Mouse (Mus musculus): ENCODE results near the gene Olfr1034. TPM values are rescaled to one million over a fixed set of nuclear protein-coding genes. Genes with fewer than 3 reads are reported as not detected.
"Not testable (repeated sequence)": the region's sequence is repeated elsewhere in the genome, so short reads cannot be mapped to it uniquely, and the experiment has no call there.

Gene Olfr1034
- total RNA-seq (2021), result under 1 TPM; 0.08 to 0.11 TPM

DNA sequence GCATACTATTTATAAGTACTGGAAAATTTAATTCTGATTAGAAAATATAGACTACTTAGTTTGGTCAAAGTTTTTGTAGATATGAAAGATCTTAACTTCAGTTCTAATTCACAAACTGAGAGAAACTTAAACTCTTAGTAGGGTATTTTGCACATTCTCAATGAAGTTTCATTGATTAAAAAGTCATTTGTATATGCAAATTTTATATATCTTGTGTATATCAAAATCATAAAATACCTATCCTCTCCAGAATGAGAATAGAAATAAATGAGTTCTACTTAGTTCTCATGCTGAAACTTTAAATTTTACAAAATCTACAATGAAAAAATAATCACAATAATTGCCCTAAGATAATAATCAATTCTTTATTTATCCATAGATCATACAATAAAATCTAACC, at the start of gene Olfr1034:
Gene Olfr1034 (plus strand): TSS at position 301 of the 400 bp plus-strand sequence.
- intact Hi-C loops (cut with DNase I), result no loop called here
- DNase-seq, result no peak

DNA sequence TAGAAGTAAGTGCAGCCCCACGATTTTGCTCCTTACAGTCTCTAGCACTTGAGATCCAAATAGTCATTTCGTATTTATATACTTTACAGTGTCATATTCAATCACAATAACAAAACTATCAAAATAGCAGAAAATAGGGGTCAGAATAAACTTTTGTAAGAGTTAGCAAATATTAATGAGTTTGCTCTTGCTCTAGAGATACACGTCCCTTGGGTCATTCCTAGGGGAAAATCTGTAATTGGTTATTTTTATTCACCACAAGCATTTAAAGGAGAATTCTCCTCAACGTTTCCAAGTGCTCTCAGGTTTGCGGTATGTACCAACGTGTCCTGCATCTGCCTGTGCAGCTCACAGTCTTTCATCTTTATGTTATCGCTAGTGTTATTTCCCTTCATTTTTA, 40.4 kb upstream of the Olfr1034 start, which contains the start of gene Olfr1032:
Gene Olfr1032 (plus strand): TSS at position 301 of the 400 bp plus-strand sequence.
- intact Hi-C loops (cut with DNase I), result no loop called here
- DNase-seq, result no peak

DNA sequence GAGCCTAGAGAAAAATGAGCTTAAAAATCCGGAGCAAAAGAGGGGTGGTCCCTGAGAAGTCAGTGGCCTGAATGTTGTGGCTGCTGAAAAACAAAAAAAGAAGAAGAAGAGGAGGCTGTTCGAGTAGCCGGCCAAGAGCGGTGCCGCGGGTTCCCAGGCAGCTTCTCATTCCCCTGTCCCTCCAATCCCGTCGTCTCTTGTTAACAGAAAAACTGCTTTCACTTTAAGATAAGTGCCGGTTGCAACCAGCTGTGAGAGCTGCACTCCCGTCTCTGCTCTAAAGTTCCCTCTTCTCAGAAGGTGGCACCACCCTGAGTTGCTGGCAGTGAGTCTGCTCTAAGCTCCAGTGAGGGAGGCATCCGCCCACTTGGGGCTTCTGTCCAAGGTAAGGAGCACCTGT, 25.3 kb upstream of the Olfr1034 start, which contains the start of gene Olfr1033:
Gene Olfr1033 (plus strand): TSS at position 228 of the 400 bp plus-strand sequence.
- DNase-seq, result peak; percentile 15 to 35

DNA sequence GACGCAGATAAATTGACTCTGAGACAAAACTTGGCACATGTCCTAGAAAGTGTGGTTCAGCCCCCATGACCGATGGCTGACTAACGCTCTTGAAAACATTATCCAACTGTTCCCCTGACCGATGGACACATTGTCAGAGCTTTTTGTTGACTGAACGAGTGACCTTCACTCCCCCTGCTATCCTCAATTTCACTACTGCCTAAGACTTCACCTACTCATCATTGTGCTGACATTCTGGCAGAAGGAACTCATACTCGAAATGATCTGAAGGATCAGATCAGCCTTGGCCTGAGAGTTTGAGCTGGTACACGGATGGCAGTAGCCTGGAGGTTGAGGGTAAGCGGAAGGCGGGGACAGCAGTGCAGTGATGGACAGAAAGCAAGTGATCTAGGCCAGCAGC, 24.1 kb upstream of the Olfr1034 start:
- DNase-seq; intact Hi-C loops (cut with DNase I): not testable (repeated sequence)

More for the DNA sequence above, 25.3 kb upstream of the Olfr1034 start, which contains the start of gene Olfr1033:
- intact Hi-C loops (cut with DNase I), result not testable (repeated sequence)

DNA sequence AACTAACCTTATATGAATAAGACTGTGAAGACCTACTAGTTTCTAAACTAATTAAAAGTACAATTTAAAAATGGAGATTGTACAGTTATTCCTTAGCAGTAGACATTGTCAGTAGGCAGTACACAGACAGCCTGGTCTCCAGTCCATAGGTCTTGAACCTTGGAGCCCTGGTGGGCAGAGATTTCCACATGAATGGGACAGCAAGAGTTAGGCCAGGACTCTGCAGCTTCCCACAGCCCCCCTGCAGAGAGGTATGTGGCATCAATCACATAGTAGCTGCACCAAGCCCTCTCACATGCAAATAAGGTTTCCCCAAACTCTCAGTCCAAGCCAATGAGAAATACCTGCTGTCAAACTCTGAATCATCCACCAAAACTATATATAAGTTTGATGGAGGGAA, 5.1 kb downstream of the Olfr1034 start:
- DNase-seq; intact Hi-C loops (cut with DNase I): not testable (repeated sequence)

DNA sequence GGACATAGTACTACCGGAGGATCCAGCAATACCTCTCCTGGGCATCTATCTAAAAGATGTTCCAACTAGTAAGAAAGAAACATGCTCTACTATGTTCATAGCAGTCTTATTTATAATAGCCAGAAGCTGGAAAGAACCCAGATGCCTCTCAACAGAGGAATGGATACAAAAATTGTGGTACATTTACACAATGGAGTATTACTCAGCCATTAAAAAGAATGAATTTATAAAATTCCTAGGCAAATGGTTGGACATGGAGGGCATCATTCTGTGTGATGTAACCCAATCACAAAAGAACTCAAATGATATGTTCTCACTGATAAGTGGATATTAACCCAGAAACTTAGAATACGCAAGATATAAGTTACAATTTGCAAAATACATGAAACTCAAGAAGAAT, 18.1 kb downstream of the Olfr1034 start:
- intact Hi-C loops (cut with DNase I); DNase-seq: not testable (repeated sequence)

DNA sequence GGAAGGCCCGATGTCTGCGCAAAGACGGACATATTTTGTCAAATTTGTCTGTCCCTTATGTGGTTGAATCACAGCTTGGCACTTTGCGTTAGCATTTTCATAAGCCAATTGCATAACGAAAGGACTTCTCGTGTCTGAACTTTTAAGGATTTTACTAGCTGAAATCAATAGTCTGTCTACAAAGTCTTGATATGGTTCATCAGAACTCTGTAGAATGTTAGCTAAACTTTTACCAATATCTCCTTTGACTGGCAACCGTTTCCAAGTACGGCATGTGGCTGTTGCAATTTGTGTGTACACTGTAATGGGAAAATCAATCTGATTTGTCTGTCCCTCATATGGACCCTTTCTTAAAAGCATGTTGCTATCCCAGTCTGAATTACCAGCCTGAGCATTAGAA, 24.5 kb downstream of the Olfr1034 start:
- DNase-seq, result no peak
- intact Hi-C loops (cut with DNase I), result no loop called here

DNA sequence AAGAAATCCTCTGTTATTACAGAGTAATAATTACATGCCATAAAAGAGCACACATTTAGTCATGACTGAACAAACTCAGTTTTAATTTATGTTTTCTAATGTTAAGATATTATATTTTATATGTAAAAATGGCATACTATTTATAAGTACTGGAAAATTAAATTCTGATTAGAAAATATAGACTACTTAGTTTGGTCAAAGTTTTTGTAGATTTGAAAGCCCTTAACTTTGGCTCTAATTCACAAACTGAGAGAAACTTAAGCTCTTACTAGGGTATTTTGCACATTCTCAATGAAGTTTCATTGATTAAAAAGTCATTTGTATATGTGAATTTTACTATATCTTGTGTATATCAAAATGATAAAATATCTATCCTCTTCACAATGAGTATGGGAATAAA, 28.0 kb downstream of the Olfr1034 start, which contains the start of gene Olfr1036:
Gene Olfr1036 (plus strand): TSS at position 301 of the 400 bp plus-strand sequence.
- intact Hi-C loops (cut with DNase I); DNase-seq: not testable (repeated sequence)

DNA sequence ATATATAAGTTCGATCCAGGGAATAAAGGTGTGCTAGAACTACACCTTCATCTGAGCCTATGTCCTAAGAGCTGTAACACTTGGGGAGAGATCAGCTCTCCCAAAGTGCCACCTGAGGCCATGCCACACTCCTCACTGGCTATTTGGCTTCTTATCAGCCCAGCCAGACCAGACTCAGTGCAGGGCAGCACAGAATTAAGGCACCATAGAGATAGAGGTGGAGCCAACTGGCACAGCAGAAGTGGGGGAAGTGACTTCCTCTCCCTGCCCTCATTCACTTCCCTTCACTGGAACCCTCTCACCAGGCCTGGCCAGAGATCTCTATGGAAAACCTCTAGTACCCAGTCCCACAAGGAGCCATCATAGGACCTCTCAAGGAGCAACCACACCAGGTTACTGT, 34.8 kb downstream of the Olfr1034 start:
- DNase-seq; intact Hi-C loops (cut with DNase I): not testable (repeated sequence)

DNA sequence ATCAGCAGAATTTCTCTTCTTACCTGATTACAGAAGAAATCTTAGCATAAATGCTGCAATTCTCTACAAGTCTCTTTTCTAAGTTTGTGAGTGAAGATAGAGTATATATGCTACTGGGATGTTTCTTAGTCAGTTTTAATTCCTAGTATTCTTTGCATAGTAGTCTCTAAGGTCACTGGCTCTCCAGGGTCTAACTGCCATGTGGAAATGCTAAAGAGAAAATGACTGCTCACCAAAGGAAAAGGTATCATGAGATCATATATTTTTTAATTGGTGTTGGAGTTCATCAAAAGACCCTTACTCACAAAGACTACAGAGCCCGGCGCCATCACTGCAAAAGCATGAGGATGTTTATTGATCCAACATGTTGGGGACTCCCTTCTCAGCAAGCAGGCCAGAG, 41.6 kb downstream of the Olfr1034 start, which contains the start of gene Olfr1037:
Gene Olfr1037 (minus strand): TSS at position 101 of the 400 bp plus-strand sequence.
- intact Hi-C loops (cut with DNase I), result no loop called here
- no peak for DNase-seq

Other genes with a start within 250 kb of the Olfr1034 start
- not detected for gene Olfr1016, start 243.3 kb upstream of the Olfr1034 start, total RNA-seq (2021)
- gene Olfr1018, start 227.4 kb upstream of the Olfr1034 start, total RNA-seq (2021), result not detected
- not detected for gene Olfr1019, start 200.4 kb upstream of the Olfr1034 start, total RNA-seq (2021)
- not detected for gene Olfr1020, start 198.8 kb upstream of the Olfr1034 start, total RNA-seq (2021)
- gene Olfr1022, start 177.3 kb upstream of the Olfr1034 start, total RNA-seq (2021), result not detected
- not detected for gene Olfr1023, start 160.2 kb upstream of the Olfr1034 start, total RNA-seq (2021)
- not detected for gene Olfr1024, start 140.8 kb upstream of the Olfr1034 start, total RNA-seq (2021)
- not detected for gene Olfr1025-ps1, start 130.7 kb upstream of the Olfr1034 start, total RNA-seq (2021)
- gene Olfr1026, start 124.3 kb upstream of the Olfr1034 start, total RNA-seq (2021), result not detected
- not detected for gene Olfr1028, start 95.4 kb upstream of the Olfr1034 start, total RNA-seq (2021)
- gene Olfr1029, start 72.0 kb upstream of the Olfr1034 start, total RNA-seq (2021), result not detected
- gene Olfr1030, start 66.6 kb upstream of the Olfr1034 start, total RNA-seq (2021), result not detected
- gene Olfr1031, start 55.6 kb upstream of the Olfr1034 start, total RNA-seq (2021), result not detected
- gene Olfr1032, start 40.3 kb upstream of the Olfr1034 start, total RNA-seq (2021), result not detected
- 1 to 10 TPM; 1.6 to 7.4 TPM for gene Olfr1033, start 25.2 kb upstream of the Olfr1034 start, total RNA-seq (2021)
- gene Olfr1036, start 28.1 kb downstream of the Olfr1034 start, total RNA-seq (2021), result not detected
- not detected for gene Olfr1037, start 41.5 kb downstream of the Olfr1034 start, total RNA-seq (2021)
- not detected for gene Olfr1039, start 90.1 kb downstream of the Olfr1034 start, total RNA-seq (2021)
- not detected for gene Olfr1040, start 100.9 kb downstream of the Olfr1034 start, total RNA-seq (2021)
- gene Olfr1042, start 116.0 kb downstream of the Olfr1034 start, total RNA-seq (2021), result not detected
- not detected for gene Olfr1043, start 121.7 kb downstream of the Olfr1034 start, total RNA-seq (2021)
- not detected for gene Olfr1044, start 132.0 kb downstream of the Olfr1034 start, total RNA-seq (2021)
- gene Olfr52, start 139.8 kb downstream of the Olfr1034 start, total RNA-seq (2021), result not detected
- gene Olfr1045, start 157.1 kb downstream of the Olfr1034 start, total RNA-seq (2021), result not detected
- gene Olfr1046, start 173.5 kb downstream of the Olfr1034 start, total RNA-seq (2021), result not detected
- not detected for gene Olfr1047, start 185.5 kb downstream of the Olfr1034 start, total RNA-seq (2021)
- gene Olfr1048, start 194.4 kb downstream of the Olfr1034 start, total RNA-seq (2021), result not detected
- gene Olfr1049, start 212.5 kb downstream of the Olfr1034 start, total RNA-seq (2021), result not detected
- not detected for gene Olfr1051, start 233.2 kb downstream of the Olfr1034 start, total RNA-seq (2021)
- gene Olfr1052, start 246.6 kb downstream of the Olfr1034 start, total RNA-seq (2021), result not detected

All from heart, postnatal 36 days (tissue).